Mouse (Mus musculus) thymus, postnatal 25 days (tissue): Measurements from ENCODE around the gene Egflam.

Experiments used
- DNase-seq: peaks from one replicate; pipeline ENCODE4 v3.0.0; 2022

Egflam gene

DNA sequence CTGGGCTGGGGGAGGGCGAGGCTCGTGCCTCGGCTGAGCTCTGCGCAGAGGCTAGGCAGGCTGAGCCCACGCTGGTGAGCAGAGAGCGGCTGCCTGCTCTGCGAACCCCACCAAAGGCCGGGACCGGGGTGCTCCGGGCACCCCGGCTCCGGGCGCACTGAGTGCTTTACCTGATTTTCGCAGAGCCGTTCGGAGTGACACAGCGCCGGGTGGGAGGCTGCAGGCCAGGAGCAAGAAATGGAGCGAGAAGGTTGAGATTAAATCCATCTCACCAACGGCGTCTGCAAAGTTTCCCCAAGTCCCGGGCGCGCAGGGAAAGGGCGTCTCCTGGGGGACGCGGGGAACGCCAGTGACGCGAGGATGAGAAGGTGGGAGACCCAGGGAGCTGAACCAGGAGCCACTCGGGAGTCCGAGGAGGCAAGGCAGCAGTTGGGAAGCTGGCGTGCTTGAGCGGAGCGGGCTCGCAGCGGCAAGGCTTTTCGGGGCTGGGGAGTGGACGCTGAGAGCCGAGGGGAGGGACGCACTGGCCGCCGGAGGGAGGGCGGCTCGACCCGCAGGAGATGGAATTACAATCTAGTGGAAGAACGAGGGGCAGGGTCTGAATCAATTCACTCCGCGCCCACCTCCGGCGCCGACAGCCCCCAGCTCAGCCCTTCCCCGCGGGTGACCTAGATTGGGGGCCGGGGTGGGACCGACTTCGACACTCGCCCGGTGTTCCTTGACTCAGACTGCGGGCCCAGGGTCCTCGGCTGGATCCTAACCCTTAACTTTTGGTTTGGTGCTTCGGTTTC, at the start of gene Egflam:
TSS of gene Egflam (minus strand) at position 578 of the 791 bp plus-strand sequence.
- DNase-seq, result no peak

DNA sequence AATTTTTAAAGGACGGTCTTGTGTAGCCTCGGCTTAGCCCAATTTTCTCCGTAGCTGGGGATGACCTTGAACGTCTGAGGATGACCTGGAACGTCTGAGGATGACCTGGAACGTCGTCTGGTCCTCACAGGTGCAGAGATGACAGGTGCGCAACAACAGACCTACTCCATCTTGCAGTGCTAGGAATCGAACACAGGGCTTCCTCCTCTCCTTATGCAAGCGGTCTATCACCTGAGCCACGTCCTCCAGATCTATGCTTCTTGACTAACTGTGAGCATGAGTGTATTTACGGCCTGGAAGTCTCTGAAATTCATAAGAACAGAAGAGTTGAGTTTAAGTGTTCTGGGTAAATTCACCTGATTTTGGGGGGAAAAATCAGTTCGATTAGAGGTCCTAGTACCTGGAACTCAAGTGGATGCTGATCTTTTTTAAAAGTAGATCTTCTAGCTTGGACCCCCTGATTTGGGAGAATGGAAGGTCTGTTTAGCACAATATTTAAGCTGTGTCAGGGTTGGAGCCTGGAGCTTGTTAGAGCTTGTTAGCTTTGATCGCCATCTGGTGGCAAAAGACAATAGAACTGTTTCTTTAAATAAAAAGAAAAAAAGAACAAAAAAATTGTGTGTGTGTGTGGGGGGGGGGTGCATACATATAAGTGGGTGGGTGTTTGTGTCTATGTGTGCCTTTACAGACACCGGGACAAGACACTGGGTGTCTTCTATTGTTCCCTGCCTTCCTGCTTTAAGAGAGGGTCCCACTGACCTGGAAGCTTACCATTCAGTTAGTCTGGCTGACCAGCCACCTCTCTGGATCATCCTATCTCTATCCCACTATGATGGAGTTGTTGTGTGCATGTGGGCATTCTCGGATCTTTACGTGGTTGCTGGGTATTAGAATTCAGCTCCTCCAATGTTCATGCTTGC, 45.5 kb upstream of the Egflam start:
- no peak for DNase-seq

DNA sequence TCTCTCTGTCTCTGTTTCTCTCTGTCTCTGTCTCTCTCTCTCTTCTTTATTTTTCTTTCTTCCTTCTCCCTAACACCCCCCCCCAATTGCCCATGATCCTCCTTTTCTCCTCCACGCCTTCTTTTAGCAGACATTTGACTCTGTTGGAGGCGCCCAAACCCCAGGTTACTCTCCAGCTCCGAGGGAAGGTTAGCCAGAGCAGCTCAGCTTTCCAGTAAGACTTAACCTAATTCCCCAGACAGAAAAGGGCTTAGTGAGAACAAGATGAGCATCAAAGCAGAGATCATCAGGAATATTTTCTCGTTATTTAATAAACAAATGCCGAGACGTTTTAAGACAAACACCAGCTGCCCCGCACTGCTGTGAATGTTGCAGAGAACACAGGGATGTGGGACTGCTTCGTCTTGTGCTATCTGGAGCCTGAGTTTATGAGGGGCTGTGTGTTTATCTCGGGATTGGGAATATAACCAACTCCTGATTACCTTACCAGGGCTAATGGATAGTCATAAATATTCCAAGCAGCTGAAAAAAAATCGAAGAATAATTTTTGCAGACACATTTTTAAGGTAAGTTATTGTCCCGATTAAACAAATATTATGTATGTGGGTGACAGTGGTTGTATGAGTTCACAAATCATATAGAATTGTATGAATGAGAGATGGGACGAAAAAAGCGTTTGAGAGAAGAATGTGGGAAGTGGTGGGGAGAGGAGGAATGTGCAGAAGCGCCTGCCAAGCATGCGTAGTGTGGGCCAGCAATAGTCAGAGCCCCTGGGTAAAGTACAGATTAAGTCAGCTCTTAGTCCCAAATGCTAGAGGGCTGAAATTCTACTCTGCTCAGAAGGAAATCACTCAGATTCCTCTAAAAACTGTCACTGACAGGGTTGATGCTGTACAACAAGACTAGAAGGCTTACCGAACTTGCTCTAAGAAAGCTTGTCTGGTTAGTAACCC, 44.2 kb upstream of the Egflam start:
- no peak for DNase-seq

DNA sequence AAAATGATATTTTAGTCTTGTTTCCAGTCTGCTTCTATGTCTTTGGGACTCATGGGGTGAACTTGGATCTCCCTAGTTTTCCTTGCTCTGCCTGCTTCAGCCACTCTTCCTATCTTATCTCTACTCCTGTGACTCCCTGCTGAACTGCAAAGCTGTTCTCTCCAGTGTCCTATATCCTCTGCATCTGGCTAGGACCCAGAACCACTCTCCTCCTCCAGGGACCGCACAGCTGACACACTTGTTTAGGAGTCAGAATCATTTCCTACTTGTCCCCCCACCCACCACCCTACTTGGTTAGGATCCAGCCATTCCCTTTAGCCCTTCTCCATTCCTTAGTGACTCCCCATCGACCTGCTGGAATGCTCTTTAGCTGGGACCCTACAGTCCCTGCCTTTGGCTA, 26.1 kb upstream of the Egflam start:
- no peak for DNase-seq

DNA sequence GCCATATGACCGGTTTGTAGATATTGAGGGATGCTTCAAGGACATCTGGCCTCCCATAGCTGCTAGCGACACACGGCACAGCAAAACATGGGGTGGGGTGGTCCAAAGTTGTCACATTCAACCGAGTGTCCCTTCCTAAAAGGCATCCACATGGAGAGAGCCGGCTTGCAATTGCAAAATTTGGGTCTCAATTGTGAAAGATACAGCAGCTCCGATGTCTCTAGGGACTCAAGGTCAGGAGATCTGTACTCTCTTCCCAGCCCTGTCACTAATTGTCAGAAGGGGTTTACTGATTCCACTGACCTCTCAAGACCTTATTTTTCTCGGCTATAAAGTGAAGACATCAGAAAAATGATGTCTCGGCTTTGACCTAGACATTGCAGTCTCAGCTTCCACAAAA, 6.3 kb upstream of the Egflam start:
- no peak for DNase-seq

DNA sequence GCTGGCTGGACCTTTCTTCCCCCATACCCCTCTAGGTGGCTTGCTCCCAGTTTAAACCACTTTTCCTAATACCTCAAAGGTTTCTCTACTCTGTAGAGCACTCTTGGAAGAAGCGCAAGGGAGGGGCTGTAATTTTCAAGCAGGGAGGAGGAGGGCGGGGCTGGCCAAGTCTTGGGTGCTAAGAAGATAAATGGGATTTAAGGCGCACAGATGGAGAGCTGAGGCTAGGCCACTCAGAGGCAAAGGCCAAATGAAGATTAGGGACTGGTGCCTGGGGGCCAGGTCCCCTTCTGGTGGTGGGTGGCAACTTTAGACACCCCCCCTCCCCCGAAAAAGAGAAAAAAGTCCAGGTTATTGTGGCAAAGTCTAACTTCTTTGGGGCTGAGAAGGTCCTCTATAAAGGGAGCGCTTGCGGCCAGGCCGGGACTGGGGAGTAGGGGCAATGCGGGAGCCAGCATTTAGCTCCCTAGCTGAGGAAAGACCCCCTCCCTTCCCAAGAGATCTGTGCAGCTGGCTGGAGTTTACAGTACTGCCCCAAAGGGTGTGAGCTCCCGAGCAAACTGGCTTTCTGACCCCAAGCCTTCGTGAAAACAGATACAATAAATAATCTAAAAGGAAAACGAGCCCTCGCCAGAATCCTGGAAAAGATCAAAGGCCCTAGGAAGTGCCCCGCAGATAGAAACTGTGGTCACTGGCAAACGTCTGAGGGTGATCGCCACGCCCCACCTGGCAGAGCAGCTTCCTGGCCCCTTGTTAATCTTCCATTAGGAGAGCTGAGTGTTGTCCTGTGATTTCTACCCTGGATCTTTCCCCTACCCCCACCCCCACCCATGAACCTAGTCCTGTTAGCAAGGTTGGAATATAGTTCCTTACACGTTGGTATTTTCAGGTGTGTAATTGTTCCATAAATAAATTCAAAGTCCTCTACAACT, 680 bp upstream of the Egflam start:
- DNase-seq, result no peak

DNA sequence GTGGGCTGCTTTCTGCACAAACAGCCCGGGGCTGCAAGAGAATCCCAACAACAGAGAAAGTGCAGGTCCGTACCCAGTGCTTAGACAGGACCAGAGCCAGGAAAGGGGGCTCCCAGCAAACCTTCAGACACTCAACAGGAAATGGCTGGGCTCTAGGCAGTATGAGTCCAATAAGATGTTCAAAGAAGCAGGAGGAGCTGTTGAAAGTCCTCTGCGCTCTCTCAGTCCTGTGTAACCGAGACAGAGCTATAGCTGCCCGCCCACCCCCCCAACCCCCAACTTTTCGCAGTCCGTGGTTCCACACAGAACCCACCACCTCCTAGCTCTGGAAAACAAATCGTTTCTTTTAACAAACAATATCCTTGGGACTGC, 763 bp downstream of the Egflam start:
- DNase-seq, result no peak

DNA sequence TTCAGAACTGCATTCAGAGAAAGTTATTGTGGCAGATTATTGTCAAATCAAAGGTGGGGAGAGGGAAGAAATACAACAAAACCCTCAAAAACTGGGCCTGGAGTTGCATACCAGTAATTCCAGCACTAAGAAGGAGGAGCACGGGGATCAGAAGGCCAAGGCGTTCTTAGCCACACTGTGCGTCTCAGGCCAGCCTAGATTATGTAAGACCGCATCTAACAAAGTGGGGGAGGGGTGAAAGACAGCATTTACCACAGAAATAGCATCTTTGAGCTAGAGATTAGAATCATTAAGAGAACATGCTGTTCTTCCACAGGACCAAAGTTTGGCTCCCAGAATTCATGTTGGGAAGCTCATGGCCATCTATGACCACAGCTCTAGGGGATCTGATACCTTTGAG, 14.8 kb downstream of the Egflam start:
- DNase-seq, result no peak

DNA sequence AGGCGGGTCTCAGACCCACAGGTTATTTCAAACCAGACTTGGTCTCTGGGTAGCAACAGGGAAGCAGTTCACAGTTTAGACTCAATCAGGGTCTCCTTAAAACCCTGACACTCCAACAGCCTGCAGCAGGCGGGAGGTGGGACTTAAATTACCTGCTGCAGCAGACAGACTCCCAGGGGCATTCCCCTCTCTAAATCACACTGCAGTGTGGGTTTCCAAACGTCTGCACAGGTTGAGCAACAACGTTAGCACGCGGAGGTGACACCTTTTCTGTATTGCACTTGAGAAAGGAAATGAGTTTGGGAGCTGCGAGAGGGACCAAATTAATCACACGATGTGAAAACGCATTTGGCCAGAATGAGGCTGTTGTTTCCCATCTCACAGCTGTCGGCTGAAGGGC, 15.7 kb downstream of the Egflam start:
- DNase-seq, result no peak

DNA sequence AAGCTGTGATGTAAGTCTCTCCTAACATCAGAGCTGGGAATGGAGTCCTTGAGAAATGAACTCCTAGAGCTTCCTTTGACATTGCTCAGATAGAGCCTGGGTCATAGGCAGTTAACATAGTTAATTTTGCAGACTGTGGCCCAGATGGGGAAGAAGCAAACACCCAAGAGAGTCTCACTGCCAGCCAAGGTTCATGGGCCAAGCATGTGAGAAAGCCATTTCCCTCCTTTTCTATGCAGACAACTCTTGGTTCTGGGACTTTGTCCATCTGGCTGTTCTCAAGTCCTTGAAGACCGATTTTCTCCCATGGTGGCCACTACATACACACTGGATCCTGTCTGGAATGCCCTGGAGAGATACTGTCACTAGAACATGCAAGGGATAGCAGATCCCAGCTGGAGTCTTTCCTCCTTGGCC, 45.6 kb downstream of the Egflam start:
- DNase-seq, result no peak

DNA sequence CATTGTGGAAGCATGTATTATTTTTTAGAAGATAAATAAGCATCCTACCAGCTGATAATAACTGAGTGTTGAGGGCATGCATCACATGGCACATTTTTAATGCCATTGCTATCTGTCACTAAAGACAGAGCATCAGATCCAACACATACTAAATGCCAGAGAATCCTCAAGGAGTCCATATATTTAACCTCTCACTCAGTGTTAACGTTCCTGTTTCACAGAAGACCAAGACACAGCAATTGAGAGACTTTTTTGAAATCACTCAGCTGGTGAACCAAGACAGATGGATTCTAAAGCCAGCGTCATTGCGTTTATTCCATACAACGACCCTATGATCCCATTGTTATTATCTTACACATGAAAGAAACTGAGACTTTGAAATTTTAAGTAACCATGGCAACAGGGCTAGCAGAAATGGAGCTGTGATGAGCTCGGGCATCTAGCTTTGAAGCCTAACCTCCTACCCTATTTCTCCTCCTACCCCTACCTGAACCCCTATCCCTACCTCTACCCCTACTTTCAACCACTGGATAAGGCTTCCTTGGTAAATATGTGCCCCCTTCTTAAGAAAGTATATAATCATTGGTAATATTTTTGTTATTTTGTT, 57.4 kb downstream of the Egflam start:
- DNase-seq, result no peak

DNA sequence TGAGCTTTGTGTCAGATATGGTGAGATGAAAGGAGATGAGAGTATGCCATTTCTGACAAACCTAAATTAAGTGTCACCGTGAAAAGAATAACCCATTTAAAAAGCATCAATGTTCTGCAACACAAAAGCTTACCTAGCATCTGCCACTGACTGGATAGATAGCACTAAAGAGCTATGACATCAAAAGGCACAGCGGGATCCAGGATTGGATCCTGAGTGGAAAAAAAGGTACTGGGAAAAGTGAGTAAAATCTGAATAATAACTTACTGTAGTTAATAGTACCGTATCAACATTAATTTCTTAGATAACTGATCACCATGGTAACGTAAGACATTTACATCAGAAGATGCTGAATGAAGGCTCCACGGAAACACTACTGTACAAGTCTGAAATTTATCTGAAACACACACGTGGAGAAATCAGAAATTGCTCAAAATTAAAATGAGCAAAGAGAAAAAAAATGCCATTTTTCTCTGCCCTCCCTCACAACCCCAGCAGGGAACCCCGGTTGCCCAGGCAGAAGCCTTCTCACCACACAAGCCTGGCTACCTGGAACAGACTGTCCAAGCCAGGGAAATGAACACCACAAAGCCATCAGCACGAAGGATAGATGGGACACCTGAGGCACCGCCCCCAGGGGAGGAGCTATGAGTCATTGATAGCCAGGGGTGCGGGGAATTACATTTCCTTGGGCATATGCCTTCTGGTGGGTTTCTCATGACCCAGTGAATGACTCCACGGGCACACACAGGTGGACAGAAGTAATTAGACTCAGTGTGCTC, 63.5 kb downstream of the Egflam start:
- no peak for DNase-seq

DNA sequence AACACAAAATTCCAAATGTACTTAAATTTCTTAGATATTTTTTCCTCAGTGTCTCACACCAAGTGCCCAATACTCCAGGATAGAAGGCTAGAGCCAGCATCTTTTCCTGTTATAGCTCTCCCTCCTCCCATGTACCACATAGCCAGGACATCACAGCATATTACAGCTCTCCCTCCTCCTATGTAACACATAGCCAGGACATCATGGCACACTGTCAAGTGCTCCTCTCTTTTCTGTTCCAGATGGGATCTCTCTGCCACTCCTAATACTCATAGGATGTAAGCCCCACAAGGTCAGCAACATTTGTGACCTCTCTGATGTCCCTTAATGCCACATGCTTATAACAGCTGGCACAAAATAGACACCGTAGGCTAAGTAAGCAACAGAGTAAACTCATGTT, 65.3 kb downstream of the Egflam start:
- no peak for DNase-seq

DNA sequence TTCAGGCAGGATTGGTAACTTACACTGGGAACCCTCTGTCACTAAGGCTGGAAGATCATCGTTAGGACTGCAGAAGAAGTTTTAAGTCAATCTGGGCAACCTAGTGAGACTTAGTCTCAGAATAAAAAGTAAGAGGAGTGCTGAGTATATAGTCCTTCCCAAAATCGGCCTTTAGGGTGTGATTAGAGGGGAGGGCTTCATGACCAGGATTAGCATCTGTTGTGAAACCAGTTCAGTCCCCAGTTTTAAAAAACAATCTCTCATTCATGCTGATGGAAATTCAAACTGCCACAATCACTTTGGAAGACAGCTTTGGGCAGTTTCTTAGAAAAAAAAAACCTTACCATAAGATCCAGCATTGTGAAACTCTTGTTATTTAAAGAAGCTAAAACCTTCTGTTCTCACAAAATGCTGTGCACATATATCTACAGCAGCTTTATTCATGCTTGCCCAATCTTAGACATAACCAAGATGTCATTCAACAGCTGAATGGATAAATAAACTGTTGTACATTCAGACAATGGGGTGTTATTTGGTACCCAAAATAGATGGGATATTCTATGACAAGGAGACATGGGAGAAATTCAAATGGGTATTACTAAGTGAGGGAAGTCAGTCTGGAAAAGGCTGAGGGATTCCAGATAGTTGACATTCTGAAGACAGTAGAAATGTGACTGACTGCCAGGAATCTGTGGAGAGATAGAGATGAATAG, 75.4 kb downstream of the Egflam start:
- DNase-seq, result no peak

DNA sequence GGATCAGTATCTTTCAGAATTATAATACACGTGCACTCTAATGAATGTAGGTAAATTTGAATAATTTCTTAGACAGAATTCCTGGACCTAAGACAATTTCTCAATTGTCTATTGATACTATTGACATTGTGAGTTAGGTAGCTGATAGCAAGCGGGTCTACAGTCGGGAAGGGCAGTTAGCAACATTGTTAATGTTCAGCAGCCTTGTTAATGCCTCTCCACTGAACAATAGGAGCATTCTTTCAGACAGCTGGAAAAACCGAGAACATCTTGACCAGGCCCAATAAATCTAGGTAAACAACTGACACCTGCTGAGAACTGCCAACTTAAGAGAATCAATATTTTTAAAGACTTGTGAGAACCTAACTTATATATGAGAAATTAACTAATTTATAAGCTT, 77.3 kb downstream of the Egflam start:
- DNase-seq, result no peak

DNA sequence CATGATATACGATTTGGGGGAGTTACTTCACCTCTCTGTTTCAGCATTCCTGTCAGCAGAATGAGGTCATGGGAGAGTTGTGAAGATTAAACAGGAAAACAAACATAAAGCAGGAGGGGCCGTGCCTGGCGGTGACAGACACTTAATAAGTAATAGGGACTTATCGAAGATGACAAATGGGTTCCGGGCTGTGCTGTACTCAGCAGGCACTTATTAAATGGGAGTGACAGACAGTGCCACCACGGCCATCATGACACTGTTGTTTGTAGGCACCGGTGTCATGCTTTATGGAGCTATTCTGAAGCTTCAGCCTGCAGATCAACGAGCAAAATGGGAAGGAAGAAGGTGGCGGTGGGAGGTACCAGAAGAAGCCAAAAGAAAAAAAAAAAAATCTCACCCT, 82.7 kb downstream of the Egflam start:
- no peak for DNase-seq

DNA sequence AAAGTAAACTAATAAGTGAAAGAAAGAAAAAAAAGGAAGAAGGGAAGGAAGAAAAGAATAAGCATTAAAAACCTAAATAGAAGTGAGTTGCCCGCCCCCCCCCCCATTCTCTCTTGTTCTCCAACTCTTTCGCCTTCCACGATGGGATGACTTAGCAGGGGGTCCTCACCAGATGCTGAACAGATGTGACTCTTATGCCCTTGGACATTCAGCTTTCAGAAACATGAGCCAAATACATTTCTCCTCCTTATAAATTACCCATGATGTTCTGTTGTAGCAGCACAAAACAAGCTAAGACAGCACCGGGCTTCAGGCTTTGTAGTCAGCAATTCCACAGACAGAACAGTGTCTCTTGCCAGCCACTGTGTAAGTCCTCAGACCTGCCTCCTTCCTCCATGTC, 89.5 kb downstream of the Egflam start:
- no peak for DNase-seq

DNA sequence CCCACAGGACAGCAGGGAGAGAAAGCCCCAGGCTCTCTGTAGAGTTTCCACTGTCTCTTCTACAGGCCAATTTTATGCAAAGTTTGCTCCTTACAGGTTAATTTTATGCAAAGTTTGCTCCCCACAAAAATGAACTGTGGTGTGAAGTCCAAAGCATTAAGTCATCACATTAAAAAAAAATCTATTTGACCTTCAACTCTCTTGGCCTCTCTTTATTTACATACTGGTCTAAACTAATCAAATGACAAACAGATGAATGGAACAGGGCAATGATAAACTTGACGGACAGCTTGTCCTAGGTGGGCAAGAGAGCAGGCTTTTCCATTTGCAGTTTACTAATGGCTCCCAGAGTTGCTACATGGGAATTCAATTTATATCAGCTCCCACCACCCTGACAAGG, 98.3 kb downstream of the Egflam start:
- DNase-seq, result no peak

DNA sequence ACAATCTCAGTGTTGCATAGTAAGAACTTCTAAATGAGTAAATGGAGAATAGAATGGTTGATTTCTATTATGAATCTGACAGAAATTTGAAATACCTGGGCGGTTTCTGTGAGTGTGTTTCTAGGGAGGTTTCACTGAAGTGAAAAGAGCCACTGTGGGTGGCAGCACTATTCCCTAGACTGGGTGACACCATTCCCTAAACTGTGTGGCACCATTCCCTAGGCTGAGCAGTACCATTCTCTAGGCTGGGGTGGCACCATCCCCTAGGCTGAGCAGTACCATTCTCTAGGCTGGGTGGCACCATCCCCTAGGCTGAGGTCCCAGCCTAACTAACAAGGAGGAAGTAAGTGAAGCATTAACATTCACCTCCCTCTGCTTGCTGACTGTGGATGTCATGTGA, 103.0 kb downstream of the Egflam start:
- DNase-seq, result no peak

DNA sequence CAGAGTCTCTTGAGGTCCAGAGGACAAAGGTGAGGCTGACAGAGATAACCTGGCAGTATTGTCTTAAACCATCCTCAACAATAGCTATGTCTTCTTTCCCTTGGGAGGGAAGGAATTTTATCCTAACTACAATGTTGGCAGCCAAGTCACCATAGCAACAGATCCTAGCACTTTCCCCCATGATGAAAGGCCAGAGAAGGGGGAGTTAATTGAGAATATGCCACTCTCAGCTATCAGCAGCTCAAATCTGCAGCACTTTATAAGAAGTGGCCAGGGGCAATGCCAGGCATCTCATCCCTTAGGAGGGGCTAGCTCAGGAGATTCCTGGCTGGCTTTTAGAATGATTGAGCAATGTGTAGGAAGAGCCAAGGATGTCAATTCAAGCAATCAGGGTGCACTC, 105.3 kb downstream of the Egflam start:
- DNase-seq, result no peak
